Mouse (Mus musculus): ENCODE data around the gene Lin52. TPM values are rescaled to one million over a fixed set of nuclear protein-coding genes. Genes with fewer than 3 reads are reported as not detected.

Gene Lin52
- polyA plus RNA-seq, 1 experiment, result 34.7 TPM

DNA sequence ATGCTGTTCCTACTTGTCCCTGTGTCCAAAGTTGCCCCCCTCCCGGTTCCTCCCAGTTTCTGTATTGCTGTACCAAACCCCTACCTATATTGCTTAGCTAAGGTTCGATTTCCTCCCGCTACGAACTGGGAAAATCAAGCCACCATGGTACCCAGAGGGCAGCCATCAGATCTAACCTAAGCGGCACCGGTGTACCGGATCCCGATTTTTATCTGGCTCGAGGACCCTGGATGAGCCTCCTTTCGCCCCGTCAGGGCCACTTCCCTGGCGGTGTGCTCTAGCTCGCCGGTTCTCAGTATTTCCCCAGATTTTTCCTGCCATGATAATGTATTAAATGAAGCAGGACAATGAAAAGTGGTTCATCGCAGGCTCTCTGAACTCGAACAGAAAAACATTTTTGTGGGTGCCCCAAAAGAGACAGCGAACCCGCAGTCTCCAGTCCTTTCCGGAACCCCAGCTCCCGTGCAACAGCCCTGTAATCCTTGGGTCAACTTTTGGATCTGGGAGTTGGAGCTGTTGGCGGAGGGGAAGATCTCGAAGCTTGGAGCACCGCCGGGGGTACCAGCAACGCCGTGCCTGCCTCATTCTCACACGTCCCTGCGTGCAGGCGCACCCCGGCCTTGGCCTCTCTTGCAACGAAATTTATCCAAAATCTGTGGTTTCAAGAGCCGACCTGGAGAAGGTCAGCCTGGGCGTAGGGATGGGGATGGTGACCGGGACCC, 119.6 kb downstream of the Lin52 start:
- Histone ChIP-seq H3K4me3 (replicated peaks; ENCODE audit: insufficient read depth, low read depth, low read length) (no peak overlapping the region), H3K4me1 (ENCODE audit: control insufficient read depth, insufficient read depth, low read length) (no peaks in the 10 kb centered on the region), H3K27me3 (ENCODE audit: control insufficient read depth, insufficient read depth, low read length) (peaks cover 6% of the 10 kb centered on the region; the same call in 1 of the 2 replicates), H3K27ac (ENCODE audit: insufficient read depth, low read length) (no peak overlapping the region)
- WGBS, result 7% methylated on average over 34 of the region's 34 CpGs
- TF ChIP-seq POLR2A (IDR thresholded peaks at IDR 0.05; ENCODE audit: borderline replicate concordance, insufficient read depth, low read length), result no peak
- TF ChIP-seq CTCF (IDR thresholded peaks at IDR 0.05; ENCODE audit: borderline replicate concordance, insufficient read depth, low read depth, low read length), result no peak
- no peak for DNase-seq

DNA sequence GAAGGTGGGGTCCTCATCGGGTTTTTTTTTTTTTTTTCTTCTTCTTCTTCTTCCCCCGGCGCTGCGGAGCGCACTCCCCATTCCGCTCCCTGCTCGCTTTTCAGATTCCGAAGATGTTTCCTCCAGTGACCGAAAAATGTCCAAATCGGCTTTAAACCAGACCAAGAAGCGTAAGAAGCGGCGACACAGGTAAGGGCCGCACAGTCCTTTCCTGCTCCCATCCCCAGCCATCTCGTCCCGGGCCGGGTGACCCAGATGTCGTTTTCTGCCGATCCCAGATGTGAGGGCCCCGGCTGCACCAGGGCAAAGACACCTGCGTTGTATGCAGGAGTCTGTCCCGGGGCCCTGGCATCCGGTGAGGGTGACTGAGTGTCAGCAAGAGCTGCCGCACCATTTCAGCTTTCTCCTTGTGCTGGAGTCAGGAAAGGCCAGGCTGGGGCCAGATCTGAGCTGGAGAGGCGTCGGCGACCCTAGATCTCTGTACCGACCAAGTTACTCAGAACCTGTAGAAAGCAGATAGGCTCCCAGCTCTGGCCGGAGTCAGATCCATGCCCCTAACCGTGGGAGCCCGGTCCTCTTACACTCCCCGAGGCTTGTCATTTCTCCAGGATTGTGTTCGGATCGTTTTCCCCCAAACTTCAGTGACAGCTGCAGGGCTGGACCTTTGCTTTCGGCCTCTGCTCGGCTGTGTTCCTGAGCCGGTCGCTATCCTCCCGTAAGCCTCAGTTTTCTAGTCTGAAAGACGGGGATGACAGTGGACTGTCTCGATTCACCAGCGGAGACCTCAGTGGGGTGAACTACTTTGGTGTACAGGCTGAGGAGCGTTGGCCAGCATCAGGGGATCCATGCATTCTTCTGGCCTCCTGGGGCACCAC, 120.5 kb downstream of the Lin52 start:
- Histone ChIP-seq H3K4me1 (ENCODE audit: control insufficient read depth, insufficient read depth, low read length) (no peaks in the 10 kb centered on the region), H3K27ac (ENCODE audit: insufficient read depth, low read length) (no peak overlapping the region), H3K27me3 (ENCODE audit: control insufficient read depth, insufficient read depth, low read length) (peaks cover 6% of the 10 kb centered on the region; the same call in 1 of the 2 replicates), H3K4me3 (replicated peaks; ENCODE audit: insufficient read depth, low read depth, low read length) (no peak overlapping the region)
- no peak for TF ChIP-seq CTCF (IDR thresholded peaks at IDR 0.05; ENCODE audit: borderline replicate concordance, insufficient read depth, low read depth, low read length)
- no peak for TF ChIP-seq POLR2A (IDR thresholded peaks at IDR 0.05; ENCODE audit: borderline replicate concordance, insufficient read depth, low read length)
- 6% methylated on average over 43 of the region's 43 CpGs for WGBS
- DNase-seq, result peak in 1 of 2 experiments; percentile 59

DNA sequence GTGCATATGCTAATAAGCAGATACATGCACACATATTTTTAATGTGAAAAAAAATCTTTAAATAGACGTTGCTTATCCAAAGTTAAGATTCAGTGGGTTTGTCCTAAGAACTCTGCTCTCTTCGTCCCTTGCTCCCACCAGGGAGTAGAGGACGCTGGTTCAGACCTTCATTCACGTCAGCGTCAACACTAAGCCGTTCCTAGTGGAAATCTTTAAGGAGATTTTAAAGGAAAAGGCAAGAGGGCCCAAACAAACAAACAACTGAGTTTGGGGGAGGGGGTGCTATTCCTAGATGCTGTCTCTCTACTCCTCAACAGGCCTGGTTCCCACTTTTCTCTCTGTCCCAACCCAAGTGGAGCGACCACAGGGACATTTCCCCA, 121.1 kb downstream of the Lin52 start:
- H3K27me3 ChIP-seq (ENCODE audit: control insufficient read depth, insufficient read depth, low read length), result peaks cover 6% of the 10 kb centered on the region; the same call in 1 of the 2 replicates
- no peak overlapping the region for H3K4me3 ChIP-seq (replicated peaks; ENCODE audit: insufficient read depth, low read depth, low read length)
- 26% methylated on average over 7 of the region's 7 CpGs for WGBS
- DNase-seq, result no peak
- H3K27ac ChIP-seq (ENCODE audit: insufficient read depth, low read length), result no peak overlapping the region
- no peak for TF ChIP-seq POLR2A (IDR thresholded peaks at IDR 0.05; ENCODE audit: borderline replicate concordance, insufficient read depth, low read length)
- no peak for TF ChIP-seq CTCF (IDR thresholded peaks at IDR 0.05; ENCODE audit: borderline replicate concordance, insufficient read depth, low read depth, low read length)
- H3K4me1 ChIP-seq (ENCODE audit: control insufficient read depth, insufficient read depth, low read length), result no peaks in the 10 kb centered on the region

DNA sequence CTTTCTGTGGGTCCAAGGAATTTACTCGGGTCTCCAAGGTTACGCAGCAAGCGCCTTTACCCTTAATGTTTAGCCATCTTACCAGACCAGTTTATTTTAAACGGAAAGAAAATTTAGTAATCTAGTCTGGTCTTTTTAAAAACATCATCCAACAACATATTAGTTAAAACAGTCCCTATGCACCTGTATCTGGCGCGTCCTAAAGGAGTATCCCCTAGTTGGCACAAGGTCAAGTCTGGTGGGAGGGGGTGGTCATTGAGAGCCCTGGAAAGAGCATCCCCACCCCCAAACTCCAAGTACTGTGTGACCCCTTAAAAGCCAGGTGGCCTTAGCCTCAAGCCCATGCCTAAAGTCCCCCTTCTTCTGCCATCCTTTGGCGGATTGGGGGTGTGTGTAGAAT, 121.9 kb downstream of the Lin52 start:
- TF ChIP-seq CTCF (IDR thresholded peaks at IDR 0.05; ENCODE audit: borderline replicate concordance, insufficient read depth, low read depth, low read length) (no peak), POLR2A (IDR thresholded peaks at IDR 0.05; ENCODE audit: borderline replicate concordance, insufficient read depth, low read length) (no peak)
- no peaks in the 10 kb centered on the region for H3K4me1 ChIP-seq (ENCODE audit: control insufficient read depth, insufficient read depth, low read length)
- peaks cover 6% of the 10 kb centered on the region; the same call in 1 of the 2 replicates for H3K27me3 ChIP-seq (ENCODE audit: control insufficient read depth, insufficient read depth, low read length)
- no peak for DNase-seq
- H3K4me3 ChIP-seq (replicated peaks; ENCODE audit: insufficient read depth, low read depth, low read length), result no peak overlapping the region
- 25% methylated on average over 7 of the region's 7 CpGs for WGBS
- no peak overlapping the region for H3K27ac ChIP-seq (ENCODE audit: insufficient read depth, low read length)

DNA sequence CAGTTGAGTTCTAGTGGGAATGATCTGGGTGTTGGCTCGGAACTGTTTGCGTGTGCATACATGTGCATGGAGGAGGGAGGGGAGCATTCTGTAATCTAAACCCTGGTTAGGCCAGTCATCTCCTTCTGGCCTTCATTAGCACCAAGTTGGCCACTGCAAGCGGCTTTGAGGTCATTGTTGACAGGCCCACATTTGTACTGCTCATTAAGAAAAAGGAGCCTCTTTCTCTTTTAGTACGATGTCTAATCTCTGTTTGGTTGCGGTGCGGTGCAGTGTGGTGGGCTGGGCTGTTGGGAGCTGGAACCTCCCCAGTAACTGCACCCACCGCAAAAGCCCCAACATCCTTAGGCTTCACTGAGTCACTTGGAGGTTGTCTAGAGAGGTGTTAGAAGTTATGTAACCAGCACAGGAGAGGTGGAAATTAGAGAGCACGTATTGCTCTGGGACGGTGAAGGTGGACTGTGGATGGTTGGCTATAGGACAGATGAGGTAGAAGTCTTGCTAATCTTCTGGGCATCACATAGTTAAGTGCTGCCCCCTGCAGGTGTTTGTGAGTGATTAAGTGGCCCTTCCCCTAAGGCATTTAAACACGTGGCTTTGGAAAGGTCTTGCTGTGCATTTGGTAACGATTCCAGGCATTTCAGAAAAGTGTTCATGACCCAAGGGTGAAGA, 126.7 kb downstream of the Lin52 start:
- no peak for TF ChIP-seq CTCF (IDR thresholded peaks at IDR 0.05; ENCODE audit: borderline replicate concordance, insufficient read depth, low read depth, low read length)
- Histone ChIP-seq H3K27ac (ENCODE audit: insufficient read depth, low read length) (no peak overlapping the region), H3K4me1 (ENCODE audit: control insufficient read depth, insufficient read depth, low read length) (no peaks in the 10 kb centered on the region), H3K4me3 (replicated peaks; ENCODE audit: insufficient read depth, low read depth, low read length) (no peak overlapping the region), H3K27me3 (ENCODE audit: control insufficient read depth, insufficient read depth, low read length) (no peaks in the 10 kb centered on the region; the same call in 1 of the 2 replicates)
- WGBS, result 75% methylated on average over 11 of the region's 11 CpGs
- DNase-seq, result no peak

DNA sequence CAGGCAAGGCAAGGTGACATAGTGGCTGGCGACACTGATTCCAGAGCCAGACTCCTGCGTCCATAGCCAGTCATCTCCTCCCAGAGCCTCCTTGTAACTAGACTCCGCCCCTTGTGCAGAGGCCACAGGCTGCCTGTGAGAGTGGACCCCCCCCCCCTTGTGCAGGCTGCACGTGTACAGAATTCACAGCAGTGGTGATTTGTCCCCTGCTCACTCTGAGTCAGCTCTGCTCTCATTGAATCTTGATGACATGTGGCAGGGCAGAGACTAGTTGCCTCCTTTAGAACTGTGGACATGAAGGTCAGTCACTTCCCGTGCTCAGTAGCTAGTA, 127.2 kb downstream of the Lin52 start:
- no peak overlapping the region for H3K4me3 ChIP-seq (replicated peaks; ENCODE audit: insufficient read depth, low read depth, low read length)
- no peaks in the 10 kb centered on the region for H3K4me1 ChIP-seq (ENCODE audit: control insufficient read depth, insufficient read depth, low read length)

DNA sequence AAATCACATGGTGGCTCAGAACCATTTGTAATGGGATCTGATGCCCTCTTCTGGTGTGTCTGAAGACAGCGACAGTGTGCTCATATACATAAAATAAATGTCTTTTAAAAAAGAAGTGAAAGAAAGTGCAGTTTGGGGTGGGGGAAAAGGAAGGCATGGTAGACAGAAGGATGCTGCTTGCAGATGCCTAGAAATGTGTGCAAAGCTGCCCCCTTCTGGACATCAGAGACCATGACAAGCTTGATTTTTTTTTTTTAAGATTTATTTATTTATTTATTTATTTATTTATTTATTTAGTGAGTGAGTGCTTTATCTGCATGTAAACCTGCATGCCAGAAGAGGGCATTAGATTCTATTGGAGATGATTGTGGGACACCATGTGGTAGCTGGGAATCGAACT, 130.1 kb downstream of the Lin52 start:
- H3K27me3 ChIP-seq (ENCODE audit: control insufficient read depth, insufficient read depth, low read length), result no peaks in the 10 kb centered on the region
- DNase-seq, result no peak
- H3K4me1 ChIP-seq (ENCODE audit: control insufficient read depth, insufficient read depth, low read length), result no peaks in the 10 kb centered on the region
- TF ChIP-seq CTCF (IDR thresholded peaks at IDR 0.05; ENCODE audit: borderline replicate concordance, insufficient read depth, low read depth, low read length) (no peak), POLR2A (IDR thresholded peaks at IDR 0.05; ENCODE audit: borderline replicate concordance, insufficient read depth, low read length) (no peak)
- H3K27ac ChIP-seq (ENCODE audit: insufficient read depth, low read length), result no peak overlapping the region
- H3K4me3 ChIP-seq (replicated peaks; ENCODE audit: insufficient read depth, low read depth, low read length), result no peak overlapping the region
- WGBS, result 91% methylated on average over 2 of the region's 2 CpGs

More for the DNA sequence above, 127.2 kb downstream of the Lin52 start:
- TF ChIP-seq CTCF (IDR thresholded peaks at IDR 0.05; ENCODE audit: borderline replicate concordance, insufficient read depth, low read depth, low read length) (no peak), POLR2A (IDR thresholded peaks at IDR 0.05; ENCODE audit: borderline replicate concordance, insufficient read depth, low read length) (no peak)
- Histone ChIP-seq H3K27ac (ENCODE audit: insufficient read depth, low read length) (no peak overlapping the region), H3K27me3 (ENCODE audit: control insufficient read depth, insufficient read depth, low read length) (no peaks in the 10 kb centered on the region)
- 36% methylated on average over 5 of the region's 5 CpGs for WGBS
- DNase-seq, result no peak

Measured in cerebellum, adult 2 months (tissue).